10 mouse cellular contexts compared by ENCODE assay signal in genomic region chr15:78368926-78369346, GRCm38 (mm10). TPM values are rescaled to one million over a fixed set of nuclear protein-coding genes. Genes with fewer than 3 reads are reported as not detected.
A peak's percentile ranks its signal among the peaks of the same experiment; 100 is the strongest.
DNase-seq lines count a peak whose midpoint lies in the region; ATAC-seq and TF ChIP-seq lines count a peak whose summit lies in the region.
"Had no signal": no experiment of that assay in that cellular context is flagged by ENCODE, and none has a peak within 500 bp of the region (broad histone marks: within the 10 kb centered on the region; RNA-seq: fewer than 3 reads in every experiment).

No protein-coding gene starts in this region.

- H3K27me3 ChIP-seq in hindbrain, embryonic 11.5 days (ENCODE audit: control insufficient read depth, insufficient read depth, low read length), result peaks cover 9% of the 10 kb centered on the region; the same call in 1 of the 2 replicates
- H3K27me3 ChIP-seq in hindbrain, embryonic 13.5 days, result peaks cover 37% of the 10 kb centered on the region
- no peaks in the 10 kb centered on the region for H3K27me3 ChIP-seq in forebrain, embryonic 14.5 days (replicated peaks; ENCODE audit: control insufficient read depth, insufficient read depth, low read length)
- no peaks in the 10 kb centered on the region for H3K27me3 ChIP-seq in thymus, adult 2 months (ENCODE audit: control insufficient read depth, insufficient read depth, low read length)

- H3K4me2 ChIP-seq in hindbrain, embryonic 11.5 days (replicated peaks; ENCODE audit: low read depth, low read length), result no peak overlapping the region
- no peak overlapping the region for H3K4me2 ChIP-seq in hindbrain, embryonic 13.5 days
- H3K4me2 ChIP-seq in forebrain, embryonic 14.5 days (ENCODE audit: low read length), result no peak overlapping the region

- H3K4me1 ChIP-seq in hindbrain, embryonic 11.5 days (replicated peaks; ENCODE audit: control insufficient read depth, insufficient read depth, low read length), result no peaks in the 10 kb centered on the region
- 0 out of 2 replicates have a peak, but pooled peaks cover 5% of the 10 kb centered on the region for H3K4me1 ChIP-seq in hindbrain, embryonic 13.5 days (replicated peaks)
- H3K4me1 ChIP-seq in forebrain, embryonic 14.5 days (ENCODE audit: control insufficient read depth, insufficient read depth, low read length), result no peaks in the 10 kb centered on the region
- peaks cover 6% of the 10 kb centered on the region for H3K4me1 ChIP-seq in thymus, adult 2 months (replicated peaks; ENCODE audit: control insufficient read depth, insufficient read depth, low read length)

- no peak for ATAC-seq in hindbrain, embryonic 11.5 days (ENCODE audit: low FRiP score)
- no peak for ATAC-seq in hindbrain, embryonic 13.5 days (ENCODE audit: low FRiP score)
- ATAC-seq in forebrain, embryonic 14.5 days, result no peak
- ATAC-seq in megakaryocyte-erythroid progenitor cell, adult 5-6 weeks (replicated peaks; ENCODE audit: low FRiP score, low TSS enrichment, poor library complexity, severe bottlenecking), result peak; percentile 53

- H3K27ac ChIP-seq in hindbrain, embryonic 11.5 days (ENCODE audit: low read depth, low read length), result no peak overlapping the region
- H3K27ac ChIP-seq in hindbrain, embryonic 13.5 days, result no peak overlapping the region
- H3K27ac ChIP-seq in forebrain, embryonic 14.5 days (ENCODE audit: low read depth, low read length), result no peak overlapping the region
- H3K27ac ChIP-seq in thymus, adult 2 months (ENCODE audit: control insufficient read depth, insufficient read depth, low read length), result no peak overlapping the region

- no peak overlapping the region for H3K4me3 ChIP-seq in hindbrain, embryonic 11.5 days (ENCODE audit: low read depth, low read length)
- H3K4me3 ChIP-seq in hindbrain, embryonic 13.5 days, result no peak overlapping the region
- H3K4me3 ChIP-seq in forebrain, embryonic 14.5 days (ENCODE audit: low read depth, low read length), result no peak overlapping the region
- no peak overlapping the region for H3K4me3 ChIP-seq in thymus, adult 2 months (ENCODE audit: control insufficient read depth, insufficient read depth, low read length)

- H3K9me3 ChIP-seq in hindbrain, embryonic 11.5 days (ENCODE audit: control insufficient read depth, low read length), result no peaks in the 10 kb centered on the region
- no peaks in the 10 kb centered on the region for H3K9me3 ChIP-seq in hindbrain, embryonic 13.5 days
- no peaks in the 10 kb centered on the region for H3K9me3 ChIP-seq in forebrain, embryonic 14.5 days (replicated peaks; ENCODE audit: control insufficient read depth, low read length)

- no peak overlapping the region for H3K9ac ChIP-seq in hindbrain, embryonic 11.5 days (ENCODE audit: low read depth, low read length)
- no peak overlapping the region for H3K9ac ChIP-seq in hindbrain, embryonic 13.5 days
- H3K9ac ChIP-seq in forebrain, embryonic 14.5 days (ENCODE audit: low read length), result no peak overlapping the region

- peak; percentile 77 for DNase-seq in hindbrain, embryonic 11.5 days (ENCODE audit: low spot score)
- DNase-seq in CD8-positive naive resting alpha-beta T cell, adult 2 months (ENCODE audit: low read depth in 2 of 2, low spot score in 2 of 2), result peak; percentile 10 to 30
- DNase-seq in adrenal gland, postnatal 25 days, result peak; percentile 41
- peak; percentile 52 for DNase-seq in forebrain, embryonic 14.5 days (ENCODE audit: low spot score)
- peak; percentile 63 to 70 for DNase-seq in layer of hippocampus, postnatal 10 days (ENCODE audit: low spot score in 2 of 2)
- peak; percentile 47 for DNase-seq in thymus, adult 2 months

- no peaks in the 10 kb centered on the region for H3K36me3 ChIP-seq in hindbrain, embryonic 11.5 days (ENCODE audit: control insufficient read depth, insufficient read depth, low read length)
- no peaks in the 10 kb centered on the region for H3K36me3 ChIP-seq in hindbrain, embryonic 13.5 days
- no peaks in the 10 kb centered on the region for H3K36me3 ChIP-seq in forebrain, embryonic 14.5 days (ENCODE audit: control insufficient read depth, insufficient read depth, low read length)
- H3K36me3 ChIP-seq in thymus, adult 2 months (ENCODE audit: control insufficient read depth, insufficient read depth, low read length), result no peaks in the 10 kb centered on the region

- WGBS in hindbrain, embryonic 11.5 days, result 15% methylated on average over 8 of the region's 8 CpGs
- WGBS in hindbrain, embryonic 13.5 days, result 10% methylated on average over 8 of the region's 8 CpGs
- WGBS in forebrain, embryonic 14.5 days, result 10% methylated on average over 8 of the region's 8 CpGs
- 5% methylated on average over 8 of the region's 8 CpGs for WGBS in thymus, adult 2 months

- TF ChIP-seq POLR2A in thymus, adult 2 months (IDR thresholded peaks at IDR 0.05; ENCODE audit: control insufficient read depth, extremely low read depth, insufficient read depth, low read length, poor library complexity), result no peak

- peak; percentile 91; the same call in 1 of the 2 replicates for TF ChIP-seq CTCF in thymus, adult 2 months (IDR thresholded peaks at IDR 0.05; ENCODE audit: borderline replicate concordance, control insufficient read depth, extremely low read depth, insufficient read depth, low read length, poor library complexity)

RNA-seq across cellular contexts. Expression of gene Tex33, which starts 26.8 kb away (rescaled TPM):
- not detected in 2 replicates for polyA plus RNA-seq in hindbrain, embryonic 11.5 days (2014; fragmentation: Nextera tagmentation; extraction: Ambion mirVana)
- not detected in 2 replicates for polyA plus RNA-seq in hindbrain, embryonic 13.5 days (2015; fragmentation: Nextera tagmentation; extraction: Ambion mirVana)
- not detected in 2 replicates for total RNA-seq in adrenal gland, postnatal 25 days (2021)
- not detected in 2 replicates for polyA plus RNA-seq in forebrain, embryonic 14.5 days (2014; fragmentation: Nextera tagmentation; extraction: Ambion mirVana)
- under 1 TPM in 1 of 2 experiments, not detected in 1; 0.49 TPM for total RNA-seq in layer of hippocampus, postnatal 10 days (2021)
- total RNA-seq in megakaryocyte-erythroid progenitor cell, adult 5-6 weeks (2014; fragmentation: Nextera tagmentation), result not detected in 2 replicates
- total RNA-seq in megakaryocyte-erythroid progenitor cell, adult 5-6 weeks (2017), result not detected in 2 replicates
- polyA plus RNA-seq in thymus, adult 2 months (2012; rRNA removed), result 0.46 and 0.50 TPM in 2 replicates
- total RNA-seq: left cerebral cortex, postnatal 36 days had no signal
- polyA plus RNA-seq: embryonic facial prominence, embryonic 14.5 days had no signal

RNA-seq across cellular contexts. Expression of gene Tst, which starts 36.8 kb away (rescaled TPM):
- 8.5 TPM in 2 replicates for polyA plus RNA-seq in hindbrain, embryonic 11.5 days (2014; fragmentation: Nextera tagmentation; extraction: Ambion mirVana)
- 10.7 and 17.0 TPM in 2 replicates for polyA plus RNA-seq in hindbrain, embryonic 13.5 days (2015; fragmentation: Nextera tagmentation; extraction: Ambion mirVana)
- total RNA-seq in adrenal gland, postnatal 25 days (2021), result 246 and 299 TPM in 2 replicates
- 27.0 and 27.4 TPM in 2 replicates for polyA plus RNA-seq in forebrain, embryonic 14.5 days (2014; fragmentation: Nextera tagmentation; extraction: Ambion mirVana)
- 10 to 100 TPM; 43.7 to 55.4 TPM for total RNA-seq in layer of hippocampus, postnatal 10 days (2021)
- 6.4 and 10.2 TPM in 2 replicates for total RNA-seq in megakaryocyte-erythroid progenitor cell, adult 5-6 weeks (2014; fragmentation: Nextera tagmentation)
- total RNA-seq in megakaryocyte-erythroid progenitor cell, adult 5-6 weeks (2017), result 0.80 and 2.1 TPM in 2 replicates
- polyA plus RNA-seq in thymus, adult 2 months (2012; rRNA removed), result 44.5 and 58.0 TPM in 2 replicates

RNA-seq across cellular contexts. Expression of gene Mpst, which starts 37.3 kb away (rescaled TPM):
- 2.6 and 2.7 TPM in 2 replicates for polyA plus RNA-seq in hindbrain, embryonic 11.5 days (2014; fragmentation: Nextera tagmentation; extraction: Ambion mirVana)
- 2.2 and 3.1 TPM in 2 replicates for polyA plus RNA-seq in hindbrain, embryonic 13.5 days (2015; fragmentation: Nextera tagmentation; extraction: Ambion mirVana)
- 56.9 and 61.7 TPM in 2 replicates for total RNA-seq in adrenal gland, postnatal 25 days (2021)
- polyA plus RNA-seq in forebrain, embryonic 14.5 days (2014; fragmentation: Nextera tagmentation; extraction: Ambion mirVana), result 5.9 and 6.1 TPM in 2 replicates
- 10 to 100 TPM; 50.5 to 55.2 TPM for total RNA-seq in layer of hippocampus, postnatal 10 days (2021)
- total RNA-seq in megakaryocyte-erythroid progenitor cell, adult 5-6 weeks (2014; fragmentation: Nextera tagmentation), result 18.7 and 23.2 TPM in 2 replicates
- total RNA-seq in megakaryocyte-erythroid progenitor cell, adult 5-6 weeks (2017), result 37.0 and 41.1 TPM in 2 replicates
- polyA plus RNA-seq in thymus, adult 2 months (2012; rRNA removed), result 188 and 195 TPM in 2 replicates

RNA-seq across cellular contexts. Expression of gene Csf2rb, which starts 43.4 kb away (rescaled TPM):
- 1.3 and 1.9 TPM in 2 replicates for polyA plus RNA-seq in hindbrain, embryonic 11.5 days (2014; fragmentation: Nextera tagmentation; extraction: Ambion mirVana)
- 0.39 and 0.40 TPM in 2 replicates for polyA plus RNA-seq in hindbrain, embryonic 13.5 days (2015; fragmentation: Nextera tagmentation; extraction: Ambion mirVana)
- total RNA-seq in adrenal gland, postnatal 25 days (2021), result 6.9 and 9.2 TPM in 2 replicates
- polyA plus RNA-seq in forebrain, embryonic 14.5 days (2014; fragmentation: Nextera tagmentation; extraction: Ambion mirVana), result 0.44 and 0.74 TPM in 2 replicates
- 1 to 10 TPM; 1.5 to 2.4 TPM for total RNA-seq in layer of hippocampus, postnatal 10 days (2021)
- total RNA-seq in megakaryocyte-erythroid progenitor cell, adult 5-6 weeks (2014; fragmentation: Nextera tagmentation), result 0.11 and 2.9 TPM in 2 replicates
- total RNA-seq in megakaryocyte-erythroid progenitor cell, adult 5-6 weeks (2017), result 0.33 and 1.7 TPM in 2 replicates
- polyA plus RNA-seq in thymus, adult 2 months (2012; rRNA removed), result 35.0 and 38.3 TPM in 2 replicates

RNA-seq across cellular contexts. Expression of gene Kctd17, which starts 59.4 kb away (rescaled TPM):
- polyA plus RNA-seq in hindbrain, embryonic 11.5 days (2014; fragmentation: Nextera tagmentation; extraction: Ambion mirVana), result 62.7 and 65.8 TPM in 2 replicates
- polyA plus RNA-seq in hindbrain, embryonic 13.5 days (2015; fragmentation: Nextera tagmentation; extraction: Ambion mirVana), result 114 and 116 TPM in 2 replicates
- 73.5 and 84.3 TPM in 2 replicates for total RNA-seq in adrenal gland, postnatal 25 days (2021)
- polyA plus RNA-seq in forebrain, embryonic 14.5 days (2014; fragmentation: Nextera tagmentation; extraction: Ambion mirVana), result 110 and 113 TPM in 2 replicates
- 100 to 1,000 TPM; 208 to 216 TPM for total RNA-seq in layer of hippocampus, postnatal 10 days (2021)
- total RNA-seq in megakaryocyte-erythroid progenitor cell, adult 5-6 weeks (2014; fragmentation: Nextera tagmentation), result 0.82 TPM in 1 of 2 replicates, not detected in the other
- 2.2 TPM in 1 of 2 replicates, not detected in the other for total RNA-seq in megakaryocyte-erythroid progenitor cell, adult 5-6 weeks (2017)
- polyA plus RNA-seq in thymus, adult 2 months (2012; rRNA removed), result 77.8 and 78.0 TPM in 2 replicates

Comparison
In these comparisons a context has a peak if more than half of its experiments do, and no peak if none do; other contexts are left out.
1. DNase-seq: peak in every context shown above with its lines; median percentile 77 in hindbrain, embryonic 11.5 days; 66 in layer of hippocampus, postnatal 10 days; 52 in forebrain, embryonic 14.5 days; 47 in thymus, adult 2 months; 41 in adrenal gland, postnatal 25 days; 20 in CD8-positive naive resting alpha-beta T cell, adult 2 months.
2. RNA of gene Mpst, which starts 37.3 kb away (polyA plus RNA-seq): 188 to 195 TPM in thymus, adult 2 months; 5.9 to 6.1 TPM in forebrain, embryonic 14.5 days, 2.6 to 2.7 TPM in hindbrain, embryonic 11.5 days and 2.2 to 3.1 TPM in hindbrain, embryonic 13.5 days; every median in the first group is over 10 times any median in the second.